Mouse (Mus musculus): ENCODE measurements at regions not wholly inside any gene's neighbourhood (a gene's known extent, or its start where the extent isn't known, plus 50 kb on each side); places are given as distances from the start of the nearest gene placed in this dataset.

- no peak for DNase-seq (ENCODE audit: low spot score in 2 of 2)
These were observed 86.3 kb downstream of the Hhipl2 start for GRCm38 (mm10) chr1:183504103-183504841.

- no peak for DNase-seq (ENCODE audit: low spot score in 2 of 2)
These were observed 89.9 kb downstream of the Hhipl2 start for GRCm38 (mm10) chr1:183507893-183508292.

GRCm38 (mm10) chr1:183510759-183511158, 92.7 kb downstream of the Hhipl2 start:
- no peak for DNase-seq (ENCODE audit: low spot score in 2 of 2)

- no peak for DNase-seq (ENCODE audit: low spot score in 2 of 2)
These were observed 95.9 kb downstream of the Hhipl2 start for GRCm38 (mm10) chr1:183513876-183514275.

- DNase-seq (ENCODE audit: low spot score in 2 of 2) = no peak
These were observed 96.4 kb downstream of the Hhipl2 start for GRCm38 (mm10) chr1:183514281-183514983.

GRCm38 (mm10) chr1:183514984-183515287, 96.9 kb downstream of the Hhipl2 start:
- DNase-seq (ENCODE audit: low spot score in 2 of 2) = no peak

GRCm38 (mm10) chr1:183516167-183516566, 98.2 kb downstream of the Hhipl2 start:
- DNase-seq (ENCODE audit: low spot score in 2 of 2) = no peak

- DNase-seq (ENCODE audit: low spot score in 2 of 2) = no peak
These were observed 99.2 kb downstream of the Hhipl2 start for GRCm38 (mm10) chr1:183517236-183517635.

GRCm38 (mm10) chr1:183521569-183521968, 103.6 kb downstream of the Hhipl2 start:
- DNase-seq (ENCODE audit: low spot score in 2 of 2) = no peak

GRCm38 (mm10) chr1:183533386-183533785, 115.4 kb downstream of the Hhipl2 start:
- DNase-seq (ENCODE audit: low spot score in 2 of 2) = no peak

GRCm38 (mm10) chr1:183548752-183549387, 130.9 kb downstream of the Hhipl2 start:
- DNase-seq (ENCODE audit: low spot score in 2 of 2) = no peak

GRCm38 (mm10) chr1:183552617-183553016, 134.6 kb downstream of the Hhipl2 start:
- no peak for DNase-seq (ENCODE audit: low spot score in 2 of 2)

- DNase-seq (ENCODE audit: low spot score in 2 of 2) = no peak
These were observed 135.2 kb downstream of the Hhipl2 start for GRCm38 (mm10) chr1:183553219-183553618.

- DNase-seq (ENCODE audit: low spot score in 2 of 2) = no peak
These were observed 144.8 kb downstream of the Hhipl2 start for GRCm38 (mm10) chr1:183562853-183563252.

GRCm38 (mm10) chr1:183573621-183574585, 155.9 kb downstream of the Hhipl2 start:
- DNase-seq (ENCODE audit: low spot score in 2 of 2) = no peak

GRCm38 (mm10) chr1:183584861-183585260, 166.8 kb downstream of the Hhipl2 start:
- no peak for DNase-seq (ENCODE audit: low spot score in 2 of 2)

GRCm38 (mm10) chr1:183586406-183586805, 168.4 kb downstream of the Hhipl2 start:
- DNase-seq (ENCODE audit: low spot score in 2 of 2) = no peak

- no peak for DNase-seq (ENCODE audit: low spot score in 2 of 2)
These were observed 177.3 kb downstream of the Hhipl2 start for GRCm38 (mm10) chr1:183595306-183595705.

- no peak for DNase-seq (ENCODE audit: low spot score in 2 of 2)
These were observed 182.5 kb downstream of the Hhipl2 start for GRCm38 (mm10) chr1:183600466-183600865.

- DNase-seq (ENCODE audit: low spot score in 2 of 2) = no peak
These were observed 194.1 kb downstream of the Hhipl2 start for GRCm38 (mm10) chr1:183611966-183612694.

- DNase-seq (ENCODE audit: low spot score in 2 of 2) = no peak
These were observed 201.5 kb downstream of the Hhipl2 start for GRCm38 (mm10) chr1:183619451-183620059.
